Mouse (Mus musculus): ENCODE data around the gene Cfap221.

Cfap221 gene

DNA sequence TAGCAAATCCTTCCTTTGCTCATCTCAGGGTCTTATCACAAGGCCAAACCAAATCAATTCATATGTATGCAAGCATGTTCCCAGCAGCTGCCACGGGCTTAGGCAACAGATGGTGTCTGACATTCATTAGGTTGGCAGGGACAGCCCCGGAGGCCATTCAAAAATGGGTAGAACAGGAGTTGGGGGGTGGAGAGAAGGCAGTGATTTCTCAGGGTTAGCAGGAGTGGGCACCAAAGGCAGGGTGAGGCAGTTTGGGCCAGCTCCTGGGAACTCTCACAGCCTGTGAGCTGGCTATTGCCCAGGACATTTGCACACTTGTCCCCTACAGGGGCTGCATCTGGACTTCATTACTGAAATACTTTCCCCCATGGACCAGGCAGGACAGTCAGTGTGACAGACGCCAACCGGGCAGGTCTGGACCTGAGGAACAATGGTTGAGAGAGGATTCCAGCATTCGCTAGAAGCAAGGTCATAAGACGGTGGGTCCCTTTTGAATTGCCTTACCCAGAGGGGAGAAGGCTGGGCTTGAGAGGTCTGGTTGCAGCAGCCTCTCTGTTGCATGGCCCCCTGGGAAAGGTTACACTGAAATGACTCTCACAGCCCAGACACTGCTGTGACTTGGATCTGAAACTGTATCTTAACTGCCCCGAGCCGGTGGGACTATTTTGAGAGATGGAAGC, 94.3 kb downstream of the Cfap221 start:
- DNase-seq (ENCODE audit: low spot score in 2 of 2): no peak

- DNase-seq (ENCODE audit: low spot score in 2 of 2): peak; percentile 62 to 64
Observed at GRCm38 (mm10) chr1:119899195-119900123, 97.6 kb downstream of the Cfap221 start.

GRCm38 (mm10) chr1:119894936-119895335, 102.1 kb downstream of the Cfap221 start:
- DNase-seq (ENCODE audit: low spot score in 2 of 2): no peak

GRCm38 (mm10) chr1:119893600-119893999, 103.4 kb downstream of the Cfap221 start:
- no peak for DNase-seq (ENCODE audit: low spot score in 2 of 2)

DNA sequence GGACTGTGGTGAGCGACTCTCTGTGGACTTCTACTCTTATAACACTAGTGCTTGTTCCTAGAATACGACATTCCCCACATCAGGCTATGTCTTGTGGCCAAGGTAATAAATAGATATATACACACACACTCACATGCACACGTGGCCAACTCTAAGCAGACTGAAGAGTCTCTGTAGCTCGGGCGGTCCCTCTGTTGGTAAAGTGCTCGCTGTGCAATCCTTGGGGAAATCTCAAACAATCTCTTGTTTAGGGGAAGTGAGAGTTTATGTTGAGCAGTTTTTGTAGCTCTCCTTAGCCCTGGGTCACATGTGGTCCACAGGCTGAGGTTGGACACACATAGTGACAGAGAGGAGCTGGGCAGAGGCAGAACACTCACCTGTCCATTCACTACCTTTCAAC, 104.1 kb downstream of the Cfap221 start:
- DNase-seq (ENCODE audit: low spot score in 2 of 2): no peak

- DNase-seq (ENCODE audit: low spot score in 2 of 2): no peak
Observed at GRCm38 (mm10) chr1:119891865-119892264, 105.2 kb downstream of the Cfap221 start.

- peak; percentile 55 to 78 for DNase-seq (ENCODE audit: low spot score in 2 of 2)
Observed at GRCm38 (mm10) chr1:119891149-119891548, 105.9 kb downstream of the Cfap221 start.

DNA sequence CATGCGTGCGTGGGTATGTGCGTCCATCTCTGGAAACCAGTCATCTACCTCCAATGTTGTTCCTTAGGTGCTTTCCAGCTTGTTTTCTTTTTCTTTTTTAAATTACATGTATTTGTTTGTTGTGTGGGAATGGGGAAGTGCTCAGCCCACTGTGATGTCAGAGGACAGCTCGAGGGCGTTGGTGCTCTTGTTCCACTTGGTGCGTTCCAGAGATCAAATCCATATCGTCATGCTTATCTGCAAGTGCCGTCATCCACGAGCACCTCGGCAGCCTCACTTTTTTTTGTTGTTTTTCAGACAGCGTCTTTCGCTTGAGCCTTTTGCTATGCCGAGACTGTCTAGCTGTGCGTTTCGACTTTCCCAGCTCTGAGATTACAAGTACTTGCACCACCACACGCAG, 107.7 kb downstream of the Cfap221 start:
- no peak for DNase-seq (ENCODE audit: low spot score in 2 of 2)

GRCm38 (mm10) chr1:119886320-119886719, 110.7 kb downstream of the Cfap221 start:
- DNase-seq (ENCODE audit: low spot score in 2 of 2): no peak

- DNase-seq (ENCODE audit: low spot score in 2 of 2): no peak
Observed at GRCm38 (mm10) chr1:119884272-119884671, 112.8 kb downstream of the Cfap221 start.

GRCm38 (mm10) chr1:119878909-119879308, 118.1 kb downstream of the Cfap221 start:
- peak; percentile 55 to 60 for DNase-seq (ENCODE audit: low spot score in 2 of 2)

- no peak for DNase-seq (ENCODE audit: low spot score in 2 of 2)
Observed at GRCm38 (mm10) chr1:119877469-119877868, 119.6 kb downstream of the Cfap221 start.
